Mouse (Mus musculus) megakaryocyte, embryonic 14.5 days (primary cell): ENCODE results near the gene Ttc39b.

Experiments used
- FLI1 ChIP-seq: IDR thresholded peaks from 2 replicates; pipeline ENCODE4 v1.6.1; 2012; ENCODE audit warnings: low read length, inconsistent platforms, mixed read lengths
- GATA1 ChIP-seq: IDR thresholded peaks from 3 replicates; pipeline ENCODE4 v1.6.1; 2012; ENCODE audit warnings: mixed read lengths, low read length, inconsistent platforms, borderline replicate concordance

DNA sequence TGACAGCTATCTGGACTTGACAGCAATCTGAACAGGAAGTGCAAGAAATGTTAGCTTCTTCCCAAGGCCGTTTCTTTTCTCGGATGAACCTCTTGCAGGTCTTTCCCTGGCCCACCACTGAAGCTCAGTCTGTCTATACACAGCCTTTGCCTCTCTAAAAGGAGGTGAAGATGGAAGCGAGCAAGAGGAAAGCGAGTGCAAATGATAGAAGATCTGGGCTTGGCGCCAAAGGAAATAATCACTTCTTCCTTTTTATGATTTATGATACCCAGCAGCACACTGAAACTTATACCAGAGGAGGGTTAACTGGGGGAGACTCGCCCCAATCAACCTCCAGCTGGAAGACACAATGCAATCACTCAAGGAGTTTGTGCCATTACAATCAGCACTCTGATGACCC lies 41.6 kb downstream of the Ttc39b start:
- no peak for TF ChIP-seq GATA1
- no peak for TF ChIP-seq FLI1
